10 mouse cellular contexts compared by ENCODE assay signal in genomic region chr11:120030145-120030901, GRCm38 (mm10). TPM values are rescaled to one million over a fixed set of nuclear protein-coding genes. Genes with fewer than 3 reads are reported as not detected.
DNase-seq lines count a peak whose midpoint lies in the region; ATAC-seq lines count a peak whose summit lies in the region.
"Had no signal": no experiment of that assay in that cellular context is flagged by ENCODE, and none has a peak within 500 bp of the region (broad histone marks: within the 10 kb centered on the region; RNA-seq: fewer than 3 reads in every experiment).

No protein-coding gene starts in this region.

- 39% methylated on average over 10 of the region's 10 CpGs for WGBS in forebrain, embryonic 12.5 days
- 41% methylated on average over 10 of the region's 10 CpGs for WGBS in forebrain, embryonic 16.5 days
- WGBS in embryonic facial prominence, embryonic 14.5 days, result 35% methylated on average over 9 of the region's 10 CpGs
- WGBS in lung, embryonic 15.5 days, result 29% methylated on average over 10 of the region's 10 CpGs

- no peak overlapping the region for H3K4me2 ChIP-seq in forebrain, embryonic 12.5 days
- H3K4me2 ChIP-seq in forebrain, embryonic 16.5 days (ENCODE audit: low read length), result no peak overlapping the region
- H3K4me2 ChIP-seq in embryonic facial prominence, embryonic 14.5 days (ENCODE audit: low read depth, low read length), result no peak overlapping the region
- no peak overlapping the region for H3K4me2 ChIP-seq in lung, embryonic 15.5 days
- H3K4me2 ChIP-seq: liver, embryonic 13.5 days had no signal

- no peaks in the 10 kb centered on the region for H3K9me3 ChIP-seq in forebrain, embryonic 12.5 days
- no peaks in the 10 kb centered on the region for H3K9me3 ChIP-seq in forebrain, embryonic 16.5 days (ENCODE audit: control insufficient read depth, low read length)
- H3K9me3 ChIP-seq in embryonic facial prominence, embryonic 14.5 days (ENCODE audit: control insufficient read depth, low read length), result no peaks in the 10 kb centered on the region
- H3K9me3 ChIP-seq in lung, embryonic 15.5 days, result no peaks in the 10 kb centered on the region
- H3K9me3 ChIP-seq: G1E; liver, embryonic 13.5 days had no signal

- no peak overlapping the region for H3K27ac ChIP-seq in forebrain, embryonic 12.5 days
- no peak overlapping the region for H3K27ac ChIP-seq in forebrain, embryonic 16.5 days (ENCODE audit: low read length)
- no peak overlapping the region for H3K27ac ChIP-seq in embryonic facial prominence, embryonic 14.5 days (replicated peaks; ENCODE audit: low read depth, low read length)
- H3K27ac ChIP-seq in lung, embryonic 15.5 days, result no peak overlapping the region
- H3K27ac ChIP-seq: liver, embryonic 13.5 days had no signal

- ATAC-seq in forebrain, embryonic 12.5 days (ENCODE audit: low FRiP score), result peak; percentile 33; the same call in 1 of the 2 replicates
- no peak for ATAC-seq in forebrain, embryonic 16.5 days
- ATAC-seq in embryonic facial prominence, embryonic 14.5 days (ENCODE audit: low read depth), result peak; percentile 71; the same call in 1 of the 2 replicates
- peak; percentile 12; the same call in 1 of the 2 replicates for ATAC-seq in lung, embryonic 15.5 days (ENCODE audit: borderline replicate concordance, extremely low read depth, low FRiP score, low TSS enrichment)

- no peaks in the 10 kb centered on the region for H3K36me3 ChIP-seq in forebrain, embryonic 12.5 days (replicated peaks)
- no peaks in the 10 kb centered on the region for H3K36me3 ChIP-seq in forebrain, embryonic 16.5 days (ENCODE audit: control insufficient read depth, insufficient read depth)
- H3K36me3 ChIP-seq in embryonic facial prominence, embryonic 14.5 days (ENCODE audit: control insufficient read depth, insufficient read depth, low read length), result no peaks in the 10 kb centered on the region
- H3K36me3 ChIP-seq in lung, embryonic 15.5 days, result no peaks in the 10 kb centered on the region
- H3K36me3 ChIP-seq: G1E; liver, embryonic 13.5 days had no signal

- H3K4me1 ChIP-seq in forebrain, embryonic 12.5 days, result peaks cover 10% of the 10 kb centered on the region; the same call in 1 of the 2 replicates
- 0 out of 2 replicates have a peak, but pooled peaks cover 2% of the 10 kb centered on the region for H3K4me1 ChIP-seq in forebrain, embryonic 16.5 days (replicated peaks; ENCODE audit: control insufficient read depth, insufficient read depth, low read length)
- no peaks in the 10 kb centered on the region for H3K4me1 ChIP-seq in embryonic facial prominence, embryonic 14.5 days (ENCODE audit: control insufficient read depth, insufficient read depth, low read length)
- H3K4me1 ChIP-seq in lung, embryonic 15.5 days, result peaks cover 10% of the 10 kb centered on the region

- no peak overlapping the region for H3K4me3 ChIP-seq in forebrain, embryonic 12.5 days (replicated peaks)
- H3K4me3 ChIP-seq in forebrain, embryonic 16.5 days (replicated peaks; ENCODE audit: low read length), result no peak overlapping the region
- no peak overlapping the region for H3K4me3 ChIP-seq in embryonic facial prominence, embryonic 14.5 days (ENCODE audit: low read depth, low read length)
- no peak overlapping the region for H3K4me3 ChIP-seq in lung, embryonic 15.5 days
- H3K4me3 ChIP-seq: liver, embryonic 13.5 days had no signal

- H3K9ac ChIP-seq in forebrain, embryonic 12.5 days, result no peak overlapping the region
- no peak overlapping the region for H3K9ac ChIP-seq in forebrain, embryonic 16.5 days (replicated peaks; ENCODE audit: low read depth, low read length)
- H3K9ac ChIP-seq in embryonic facial prominence, embryonic 14.5 days (ENCODE audit: low read depth, low read length), result no peak overlapping the region
- no peak overlapping the region for H3K9ac ChIP-seq in lung, embryonic 15.5 days
- H3K9ac ChIP-seq: liver, embryonic 13.5 days had no signal

- DNase-seq in adrenal gland, postnatal 10 days, result peak; percentile 70
- peak; percentile 72 for DNase-seq in embryonic facial prominence, embryonic 14.5 days (ENCODE audit: low spot score)
- peak; percentile 36 for DNase-seq in induced T-regulatory cell, adult 2 months (ENCODE audit: low read depth)
- DNase-seq in retina, postnatal 1 day, result peak; percentile 90
- DNase-seq in ovary, adult 18-20 months (ENCODE audit: low spot score), result no peak
- DNase-seq: liver, embryonic 13.5 days had no signal

- H3K27me3 ChIP-seq in forebrain, embryonic 12.5 days, result no peaks in the 10 kb centered on the region
- no peaks in the 10 kb centered on the region for H3K27me3 ChIP-seq in forebrain, embryonic 16.5 days (replicated peaks; ENCODE audit: control insufficient read depth, insufficient read depth, low read length)
- H3K27me3 ChIP-seq in embryonic facial prominence, embryonic 14.5 days (replicated peaks; ENCODE audit: control insufficient read depth, insufficient read depth, low read length), result no peaks in the 10 kb centered on the region
- H3K27me3 ChIP-seq in lung, embryonic 15.5 days, result no peaks in the 10 kb centered on the region
- H3K27me3 ChIP-seq: liver, embryonic 13.5 days had no signal

RNA-seq across cellular contexts. Expression of gene Aatk, which starts 16.6 kb away (rescaled TPM):
- polyA plus RNA-seq in forebrain, embryonic 12.5 days (2016; fragmentation: Nextera tagmentation; extraction: Ambion mirVana), result 6.1 and 7.6 TPM in 2 replicates
- 21.6 and 28.1 TPM in 2 replicates for polyA plus RNA-seq in forebrain, embryonic 16.5 days (2015; fragmentation: Nextera tagmentation; extraction: Ambion mirVana)
- 10 to 100 TPM; 16.3 to 23.5 TPM for total RNA-seq in adrenal gland, postnatal 10 days (2021)
- 8.7 and 10.8 TPM in 2 replicates for polyA plus RNA-seq in embryonic facial prominence, embryonic 14.5 days (2014; fragmentation: Nextera tagmentation; extraction: Ambion mirVana)
- polyA plus RNA-seq in lung, embryonic 15.5 days (2015; fragmentation: Nextera tagmentation; extraction: Ambion mirVana), result 2.1 and 3.3 TPM in 2 replicates
- polyA plus RNA-seq: G1E had no signal

RNA-seq across cellular contexts. Expression of gene Cep131, which starts 56.3 kb away (rescaled TPM):
- polyA plus RNA-seq in forebrain, embryonic 12.5 days (2016; fragmentation: Nextera tagmentation; extraction: Ambion mirVana), result 48.2 and 51.0 TPM in 2 replicates
- polyA plus RNA-seq in forebrain, embryonic 16.5 days (2015; fragmentation: Nextera tagmentation; extraction: Ambion mirVana), result 32.9 and 33.8 TPM in 2 replicates
- total RNA-seq in adrenal gland, postnatal 10 days (2021), result 10 to 100 TPM; 52.2 to 87.4 TPM
- 23.7 and 28.2 TPM in 2 replicates for polyA plus RNA-seq in embryonic facial prominence, embryonic 14.5 days (2014; fragmentation: Nextera tagmentation; extraction: Ambion mirVana)
- 22.0 and 28.8 TPM in 2 replicates for polyA plus RNA-seq in lung, embryonic 15.5 days (2015; fragmentation: Nextera tagmentation; extraction: Ambion mirVana)
